Mouse (Mus musculus): ENCODE measurements at regions not wholly inside any gene's neighbourhood (a gene's known extent, or its start where the extent isn't known, plus 50 kb on each side); places are given as distances from the start of the nearest gene placed in this dataset.

DNA sequence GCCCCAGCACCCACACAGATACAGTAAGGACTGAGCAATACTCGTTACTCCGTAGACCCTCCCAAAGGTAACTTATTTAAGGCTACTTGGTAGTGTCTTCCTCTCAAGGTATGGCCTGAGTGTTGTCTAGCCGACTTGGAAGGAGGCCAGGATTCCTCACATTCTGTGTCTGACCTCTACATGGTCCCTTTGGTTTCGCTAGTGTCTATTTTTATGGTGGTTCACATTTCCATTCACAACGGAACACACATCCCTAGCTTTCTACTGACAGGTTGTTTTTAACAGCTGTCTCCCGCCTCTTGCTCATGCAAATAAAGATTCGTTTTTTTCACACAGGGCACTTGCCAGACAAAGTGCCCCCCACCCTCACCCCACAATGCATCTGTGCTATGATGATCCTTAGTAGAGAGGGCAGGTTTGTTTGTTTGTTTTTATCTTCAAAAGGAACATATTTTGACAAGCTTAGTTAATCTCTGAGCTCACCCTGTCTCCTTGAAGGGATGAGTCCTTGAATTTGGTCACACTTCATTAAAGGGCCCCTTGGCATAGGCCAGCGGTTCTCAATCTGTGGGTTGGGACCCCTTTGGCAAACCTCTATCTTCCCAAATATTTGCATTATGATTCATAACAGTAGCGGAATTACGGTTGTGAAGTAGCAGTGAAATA, 52.7 kb downstream of the Phlda1 start:
- 68% methylated on average over 10 of the region's 10 CpGs for WGBS
- ATAC-seq: 0 out of 2 replicates have a peak, but pooled peaks have one; percentile 45
- Histone ChIP-seq H3K9ac (ENCODE audit: low read length) (no peak overlapping the region), H3K9me3 (replicated peaks; ENCODE audit: control insufficient read depth, low read length) (no peaks in the 10 kb centered on the region), H3K27me3 (replicated peaks; ENCODE audit: control insufficient read depth, insufficient read depth, low read length) (no peaks in the 10 kb centered on the region), H3K4me3 (ENCODE audit: low read depth, low read length) (no peak overlapping the region), H3K4me2 (ENCODE audit: low read length) (no peak overlapping the region), H3K27ac (ENCODE audit: low read depth, low read length) (no peak overlapping the region), H3K36me3 (ENCODE audit: control insufficient read depth, insufficient read depth, low read length) (no peaks in the 10 kb centered on the region), H3K4me1 (ENCODE audit: control insufficient read depth, insufficient read depth, low read length) (peaks cover 10% of the 10 kb centered on the region)
- DNase-seq (ENCODE audit: low spot score): no peak

GRCm38 (mm10) chr10:111559341-111560246, 53.5 kb downstream of the Phlda1 start:
- Histone ChIP-seq H3K4me2 (ENCODE audit: low read length) (no peak overlapping the region), H3K4me1 (ENCODE audit: control insufficient read depth, insufficient read depth, low read length) (peaks cover 10% of the 10 kb centered on the region), H3K4me3 (ENCODE audit: low read depth, low read length) (no peak overlapping the region), H3K9me3 (replicated peaks; ENCODE audit: control insufficient read depth, low read length) (no peaks in the 10 kb centered on the region), H3K9ac (ENCODE audit: low read length) (no peak overlapping the region), H3K27ac (ENCODE audit: low read depth, low read length) (no peak overlapping the region), H3K27me3 (replicated peaks; ENCODE audit: control insufficient read depth, insufficient read depth, low read length) (no peaks in the 10 kb centered on the region), H3K36me3 (ENCODE audit: control insufficient read depth, insufficient read depth, low read length) (no peaks in the 10 kb centered on the region)
- ATAC-seq (no peak), DNase-seq (ENCODE audit: low spot score) (no peak)
- WGBS: 40% methylated on average over 17 of the region's 17 CpGs

DNA sequence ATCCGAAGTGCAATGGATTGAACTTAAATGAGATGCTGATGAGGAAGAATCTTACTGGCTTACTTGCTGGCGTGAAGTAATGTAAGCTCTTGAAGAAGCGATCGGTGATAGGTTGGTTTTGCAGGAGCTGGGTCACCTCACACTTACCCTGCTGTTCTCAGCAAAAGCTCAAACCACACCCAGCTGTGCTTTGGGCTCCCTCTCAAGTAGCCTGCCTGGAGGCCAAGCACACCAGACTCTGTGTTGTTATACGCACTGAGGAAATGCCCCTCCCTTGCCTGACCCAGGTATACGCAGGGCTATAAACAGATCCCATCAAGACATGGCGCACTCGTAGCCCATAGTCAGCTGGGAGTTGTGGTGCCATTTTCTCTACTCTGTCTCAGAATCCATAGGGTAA, 56.5 kb downstream of the Phlda1 start:
- ATAC-seq (no peak), DNase-seq (ENCODE audit: low spot score) (no peak)
- 91% methylated on average over 8 of the region's 8 CpGs for WGBS
- Histone ChIP-seq H3K36me3 (ENCODE audit: control insufficient read depth, insufficient read depth, low read length) (no peaks in the 10 kb centered on the region), H3K9ac (ENCODE audit: low read length) (no peak overlapping the region), H3K9me3 (replicated peaks; ENCODE audit: control insufficient read depth, low read length) (no peaks in the 10 kb centered on the region), H3K4me2 (ENCODE audit: low read length) (no peak overlapping the region), H3K27ac (ENCODE audit: low read depth, low read length) (no peak overlapping the region), H3K4me1 (ENCODE audit: control insufficient read depth, insufficient read depth, low read length) (peaks cover 18% of the 10 kb centered on the region), H3K4me3 (ENCODE audit: low read depth, low read length) (no peak overlapping the region), H3K27me3 (replicated peaks; ENCODE audit: control insufficient read depth, insufficient read depth, low read length) (no peaks in the 10 kb centered on the region)

DNA sequence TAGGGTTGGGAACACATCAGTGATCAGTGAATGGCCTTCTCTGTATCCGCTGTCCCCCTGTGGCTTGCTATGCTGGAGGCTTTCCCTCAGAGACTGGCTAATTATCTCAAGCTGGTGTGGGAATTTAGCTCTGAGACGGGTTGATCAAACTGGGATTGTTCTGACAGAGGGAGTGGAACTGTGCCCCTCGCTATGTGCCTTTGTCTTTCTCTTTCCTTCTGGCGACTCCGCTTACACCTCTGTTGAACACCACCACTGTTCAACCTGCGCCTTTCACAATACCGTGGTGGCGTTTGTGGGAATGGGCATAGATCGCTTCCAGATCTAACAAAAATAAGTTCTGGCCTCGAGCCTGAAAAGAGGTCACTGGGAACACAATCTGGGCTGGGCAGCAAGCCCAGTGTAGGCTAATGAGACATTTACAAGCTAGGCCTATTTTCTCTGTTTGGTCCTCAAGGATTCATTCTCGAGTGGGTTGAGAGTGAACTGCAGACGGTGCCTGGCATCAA, 60.8 kb downstream of the Phlda1 start:
- WGBS: 9% methylated on average over 12 of the region's 12 CpGs
- no peak overlapping the region for H3K4me2 ChIP-seq (ENCODE audit: low read length)
- peak overlapping the region; percentile 77 for H3K27ac ChIP-seq (ENCODE audit: low read depth, low read length)
- no peak overlapping the region for H3K9ac ChIP-seq (ENCODE audit: low read length)
- no peaks in the 10 kb centered on the region for H3K27me3 ChIP-seq (replicated peaks; ENCODE audit: control insufficient read depth, insufficient read depth, low read length)
- no peaks in the 10 kb centered on the region for H3K36me3 ChIP-seq (ENCODE audit: control insufficient read depth, insufficient read depth, low read length)
- no peak overlapping the region for H3K4me3 ChIP-seq (ENCODE audit: low read depth, low read length)
- DNase-seq (ENCODE audit: low spot score) (peak; percentile 93), ATAC-seq (peak; percentile 93)
- H3K4me1 ChIP-seq (ENCODE audit: control insufficient read depth, insufficient read depth, low read length): peaks cover 8% of the 10 kb centered on the region; the same call in 1 of the 2 replicates
- no peaks in the 10 kb centered on the region for H3K9me3 ChIP-seq (replicated peaks; ENCODE audit: control insufficient read depth, low read length)

DNA sequence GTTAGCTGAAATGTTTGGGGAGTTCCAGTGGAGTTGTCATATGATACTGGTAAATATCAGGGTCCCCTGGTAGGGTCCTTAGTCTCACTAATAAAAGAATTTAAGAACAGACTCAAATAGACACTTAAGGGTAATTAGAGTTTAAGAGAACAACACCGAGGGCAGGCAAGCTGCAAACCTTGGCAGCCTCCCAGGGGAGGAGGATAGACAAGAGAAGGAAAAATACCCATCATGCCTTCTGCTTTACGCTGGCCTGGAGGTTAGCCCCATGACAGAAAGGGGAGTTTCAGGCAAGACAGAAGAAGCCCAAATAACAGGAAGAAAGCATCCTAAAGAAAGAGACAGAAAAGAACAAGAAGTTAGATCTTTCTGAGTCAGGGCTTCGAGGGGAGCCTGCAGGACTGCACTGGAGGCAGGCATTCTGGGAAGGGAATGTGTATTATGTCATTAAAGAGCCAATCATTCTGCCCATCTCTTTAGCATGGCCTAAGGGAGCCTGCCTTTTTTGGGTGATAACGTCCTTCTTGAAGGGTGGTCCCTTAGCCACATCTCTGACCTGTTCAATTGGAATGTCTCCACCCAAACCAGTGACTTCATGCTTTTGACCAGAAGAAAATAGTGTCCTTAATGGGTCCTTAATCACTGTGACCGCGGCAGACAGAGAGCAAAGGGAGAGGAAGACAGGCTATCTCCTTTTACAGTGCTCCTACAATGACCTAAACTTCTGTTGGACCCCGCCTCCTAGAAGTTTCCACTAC, 64.6 kb downstream of the Phlda1 start:
- H3K9ac ChIP-seq (ENCODE audit: low read length): no peak overlapping the region
- DNase-seq (ENCODE audit: low spot score) (no peak), ATAC-seq (no peak)
- no peak overlapping the region for H3K4me3 ChIP-seq (ENCODE audit: low read depth, low read length)
- no peaks in the 10 kb centered on the region for H3K36me3 ChIP-seq (ENCODE audit: control insufficient read depth, insufficient read depth, low read length)
- WGBS: 55% methylated on average over 7 of the region's 7 CpGs
- H3K4me1 ChIP-seq (ENCODE audit: control insufficient read depth, insufficient read depth, low read length): peaks cover 8% of the 10 kb centered on the region; the same call in 1 of the 2 replicates
- H3K27ac ChIP-seq (ENCODE audit: low read depth, low read length): no peak overlapping the region
- no peaks in the 10 kb centered on the region for H3K27me3 ChIP-seq (replicated peaks; ENCODE audit: control insufficient read depth, insufficient read depth, low read length)
- no peak overlapping the region for H3K4me2 ChIP-seq (ENCODE audit: low read length)
- no peaks in the 10 kb centered on the region for H3K9me3 ChIP-seq (replicated peaks; ENCODE audit: control insufficient read depth, low read length)

GRCm38 (mm10) chr10:111574231-111574630, 68.1 kb downstream of the Phlda1 start:
- WGBS: 80% methylated on average over 4 of the region's 4 CpGs

DNA sequence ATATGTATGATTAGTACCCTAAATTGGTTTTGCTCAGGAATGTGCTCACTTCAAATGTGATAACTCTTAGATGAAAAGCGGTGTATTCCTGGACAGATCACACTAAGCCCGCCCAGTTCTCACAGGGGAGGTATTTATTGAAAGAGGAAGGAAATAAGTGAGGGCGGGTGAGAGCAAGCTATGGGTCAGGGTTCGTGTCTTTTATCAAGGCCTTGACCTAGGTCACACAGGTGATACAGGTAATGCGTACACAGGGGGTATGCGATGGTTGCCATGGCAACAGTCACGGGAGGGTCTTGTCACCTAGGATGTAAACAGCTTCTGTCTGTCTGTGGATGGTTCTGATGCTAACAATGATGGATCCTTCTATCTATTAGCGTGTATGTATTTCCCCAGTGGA, 68.7 kb downstream of the Phlda1 start:
- 86% methylated on average over 8 of the region's 8 CpGs for WGBS
- Histone ChIP-seq H3K27ac (ENCODE audit: low read depth, low read length) (no peak overlapping the region), H3K36me3 (ENCODE audit: control insufficient read depth, insufficient read depth, low read length) (no peaks in the 10 kb centered on the region), H3K9ac (ENCODE audit: low read length) (no peak overlapping the region), H3K9me3 (replicated peaks; ENCODE audit: control insufficient read depth, low read length) (no peaks in the 10 kb centered on the region), H3K4me1 (ENCODE audit: control insufficient read depth, insufficient read depth, low read length) (no peaks in the 10 kb centered on the region), H3K4me3 (ENCODE audit: low read depth, low read length) (no peak overlapping the region), H3K4me2 (ENCODE audit: low read length) (no peak overlapping the region), H3K27me3 (replicated peaks; ENCODE audit: control insufficient read depth, insufficient read depth, low read length) (no peaks in the 10 kb centered on the region)
- no peak for ATAC-seq
- no peak for DNase-seq (ENCODE audit: low spot score)

More at GRCm38 (mm10) chr10:111574231-111574630, 68.1 kb downstream of the Phlda1 start:
- no peak overlapping the region for H3K27ac ChIP-seq (ENCODE audit: low read depth, low read length)
- ATAC-seq (no peak), DNase-seq (ENCODE audit: low spot score) (no peak)
- H3K4me1 ChIP-seq (ENCODE audit: control insufficient read depth, insufficient read depth, low read length): no peaks in the 10 kb centered on the region
- H3K9ac ChIP-seq (ENCODE audit: low read length): no peak overlapping the region
- no peak overlapping the region for H3K4me2 ChIP-seq (ENCODE audit: low read length)
- H3K4me3 ChIP-seq (ENCODE audit: low read depth, low read length): no peak overlapping the region
- H3K9me3 ChIP-seq (replicated peaks; ENCODE audit: control insufficient read depth, low read length): no peaks in the 10 kb centered on the region
- no peaks in the 10 kb centered on the region for H3K36me3 ChIP-seq (ENCODE audit: control insufficient read depth, insufficient read depth, low read length)
- no peaks in the 10 kb centered on the region for H3K27me3 ChIP-seq (replicated peaks; ENCODE audit: control insufficient read depth, insufficient read depth, low read length)

GRCm38 (mm10) chr10:111575256-111575655, 69.2 kb downstream of the Phlda1 start:
- Histone ChIP-seq H3K27ac (ENCODE audit: low read depth, low read length) (no peak overlapping the region), H3K9me3 (replicated peaks; ENCODE audit: control insufficient read depth, low read length) (no peaks in the 10 kb centered on the region), H3K4me3 (ENCODE audit: low read depth, low read length) (no peak overlapping the region), H3K4me1 (ENCODE audit: control insufficient read depth, insufficient read depth, low read length) (no peaks in the 10 kb centered on the region), H3K36me3 (ENCODE audit: control insufficient read depth, insufficient read depth, low read length) (no peaks in the 10 kb centered on the region), H3K4me2 (ENCODE audit: low read length) (no peak overlapping the region), H3K27me3 (replicated peaks; ENCODE audit: control insufficient read depth, insufficient read depth, low read length) (no peaks in the 10 kb centered on the region), H3K9ac (ENCODE audit: low read length) (no peak overlapping the region)
- no peak for ATAC-seq
- DNase-seq (ENCODE audit: low spot score): no peak
- 75% methylated on average over 5 of the region's 5 CpGs for WGBS

Measured in forebrain, embryonic 14.5 days (tissue).